Mouse (Mus musculus) ovary, postnatal 14 days (tissue): Measurements from ENCODE around the gene Rad51.

Experiments used
- DNase-seq: peaks from one replicate; pipeline ENCODE4 v3.0.0; 2022; ENCODE audit warnings: low spot score

Rad51 gene

DNA sequence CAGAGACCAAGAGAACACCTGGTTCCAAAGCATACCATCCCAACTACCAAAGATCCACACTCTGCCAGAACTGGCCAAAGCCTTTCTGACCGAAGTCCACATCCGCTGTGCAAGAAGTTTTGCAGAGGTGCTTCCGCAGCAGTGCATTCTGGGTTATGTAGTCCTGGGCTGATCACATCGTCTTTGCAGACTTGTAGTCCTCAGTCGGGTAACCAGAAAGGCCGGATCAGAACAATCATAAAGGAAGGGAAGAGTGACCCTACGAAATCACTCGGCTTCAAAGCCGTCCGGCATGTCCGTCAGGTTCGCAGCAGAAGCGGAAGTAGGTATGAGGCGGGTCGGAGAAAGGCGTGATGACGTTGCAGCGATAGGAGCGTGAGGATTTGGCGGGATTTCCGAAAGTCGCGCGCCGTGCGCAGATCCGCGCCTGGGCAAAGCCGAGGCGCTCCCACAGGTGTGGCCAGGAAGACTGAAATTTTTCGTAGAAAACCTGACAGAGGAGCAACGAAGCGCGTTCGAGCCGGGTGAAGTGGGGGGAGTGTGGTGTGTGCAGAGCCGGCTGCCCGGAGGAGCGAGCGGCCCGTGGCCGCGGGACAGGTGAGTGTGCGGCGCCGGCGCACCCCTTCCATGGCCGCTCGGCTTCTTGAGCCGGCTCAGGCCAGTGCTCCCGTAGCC is at the start of gene Rad51:
Gene Rad51 (plus strand): TSS at position 356 of the 675 bp plus-strand sequence.
- DNase-seq: peak; percentile 77

DNA sequence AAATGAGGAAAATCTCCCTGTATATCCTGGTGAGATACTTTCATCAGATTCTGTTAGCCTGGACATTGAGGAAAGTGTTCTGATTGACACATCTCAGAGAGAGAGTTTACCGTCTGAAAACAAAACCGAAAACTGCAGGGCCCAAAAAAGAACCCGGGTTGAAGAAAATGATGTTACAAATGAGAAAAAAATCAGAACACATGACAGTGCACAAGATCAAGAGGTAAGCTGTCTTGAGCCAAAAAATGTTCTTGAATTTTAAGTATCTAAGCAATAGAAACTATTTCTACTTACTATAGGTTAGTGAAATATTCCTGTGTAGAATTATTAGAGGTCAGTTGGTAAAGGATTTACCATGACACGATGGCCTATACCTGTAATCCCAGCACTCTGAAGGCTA is 40.2 kb upstream of the Rad51 start:
- no peak for DNase-seq

GRCm38 (mm10) chr2:119086156-119086555 is 26.4 kb upstream of the Rad51 start:
- no peak for DNase-seq

DNA sequence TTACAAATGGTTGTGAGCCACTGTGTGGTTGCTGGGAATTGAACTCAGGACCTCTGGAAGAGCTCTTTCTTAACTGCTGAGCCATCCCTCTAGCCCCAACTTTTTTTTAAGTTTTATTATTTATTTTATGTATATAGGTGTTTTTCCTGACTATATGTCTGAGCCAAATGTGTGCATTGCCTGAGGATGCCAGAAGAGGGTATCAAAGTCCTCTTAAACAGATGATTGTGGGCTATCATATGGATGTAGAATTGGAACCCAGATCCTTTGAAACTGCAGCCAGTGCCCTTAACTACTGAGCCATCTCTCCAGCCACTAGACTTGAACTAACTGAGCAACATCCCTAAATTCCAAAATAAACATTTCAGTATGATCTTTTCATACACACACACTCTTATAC is 11.0 kb upstream of the Rad51 start:
- DNase-seq: no peak

DNA sequence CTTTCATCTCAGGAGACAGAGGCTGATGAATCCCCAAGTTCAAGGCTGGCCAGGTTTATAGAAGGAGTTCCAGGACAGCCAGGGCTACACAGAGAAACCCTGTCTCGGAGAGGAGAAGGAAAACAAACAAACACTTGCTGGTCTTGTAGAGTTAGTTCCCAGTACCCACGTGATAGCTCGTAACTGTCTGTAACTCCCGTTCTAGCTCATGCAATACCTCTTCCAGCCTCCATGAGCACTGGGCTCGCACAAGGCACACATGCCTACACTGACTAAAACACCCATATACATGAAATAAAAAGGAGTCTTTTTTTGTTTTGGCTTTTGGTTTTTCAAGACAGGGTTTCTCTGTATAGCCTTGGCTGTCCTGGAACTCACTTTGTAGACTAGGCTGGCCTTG is 6.0 kb upstream of the Rad51 start:
- DNase-seq: no peak

- DNase-seq: peak; percentile 7
Observed at GRCm38 (mm10) chr2:119108554-119108953, 4.0 kb upstream of the Rad51 start.

DNA sequence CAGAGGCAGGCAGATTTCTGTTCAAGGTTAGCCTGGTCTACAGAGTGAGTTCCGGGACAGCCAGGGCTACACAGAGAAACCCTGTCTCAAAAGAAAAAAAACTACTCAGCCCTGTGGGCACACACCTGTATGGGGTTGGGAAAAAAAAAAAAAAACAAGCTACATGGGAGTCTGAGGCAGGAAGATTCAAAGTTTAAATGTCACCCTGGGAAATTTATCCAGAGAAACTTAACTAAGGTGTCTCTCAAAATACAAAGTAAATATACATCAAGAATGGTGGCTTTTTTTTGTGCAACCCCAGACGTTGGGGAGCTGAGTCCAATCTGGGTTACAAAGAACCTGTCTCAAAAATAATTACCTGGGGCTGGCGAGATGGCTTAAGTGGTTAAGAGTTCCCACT is 1.5 kb upstream of the Rad51 start:
- DNase-seq: no peak

DNA sequence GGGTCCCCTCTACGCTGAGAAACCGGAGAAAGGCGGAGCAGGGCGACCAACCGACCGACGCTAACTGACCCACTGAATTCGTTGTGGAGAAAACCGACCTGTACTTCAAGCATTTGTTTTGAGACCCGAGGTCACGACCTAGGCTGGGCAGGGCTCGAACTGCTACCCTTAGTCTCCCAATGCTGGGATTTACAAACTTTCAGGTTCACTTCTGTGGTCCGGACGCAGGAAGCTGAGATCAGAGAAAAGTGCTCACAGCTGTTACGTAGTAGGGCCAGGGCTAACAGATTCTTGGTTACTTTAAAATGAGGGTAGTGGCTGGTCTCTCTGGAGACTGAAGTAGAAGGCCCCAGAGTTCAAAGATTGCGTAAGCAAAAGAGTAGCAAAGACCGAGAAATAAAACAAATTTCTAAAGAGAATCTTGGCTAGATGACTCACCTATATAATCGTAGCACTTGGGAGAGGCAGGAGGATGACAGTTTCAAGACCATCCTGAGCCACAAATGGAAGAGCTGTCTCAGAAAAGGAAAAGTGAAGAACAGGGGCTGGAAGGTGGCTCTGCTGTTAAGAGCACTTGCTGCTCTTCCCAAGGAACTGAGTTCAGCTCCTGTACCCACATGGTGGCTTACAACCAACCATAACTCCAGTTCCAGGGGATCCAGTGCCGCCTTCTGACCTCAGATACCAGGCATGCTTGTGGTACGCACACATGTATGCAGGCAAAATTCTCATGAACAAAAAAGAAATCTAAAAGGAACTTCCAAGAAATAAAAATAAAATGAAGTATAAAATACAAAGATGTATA is 730 bp downstream of the Rad51 start:
- DNase-seq: no peak

GRCm38 (mm10) chr2:119136346-119136898 is 23.8 kb downstream of the Rad51 start:
- no peak for DNase-seq

DNA sequence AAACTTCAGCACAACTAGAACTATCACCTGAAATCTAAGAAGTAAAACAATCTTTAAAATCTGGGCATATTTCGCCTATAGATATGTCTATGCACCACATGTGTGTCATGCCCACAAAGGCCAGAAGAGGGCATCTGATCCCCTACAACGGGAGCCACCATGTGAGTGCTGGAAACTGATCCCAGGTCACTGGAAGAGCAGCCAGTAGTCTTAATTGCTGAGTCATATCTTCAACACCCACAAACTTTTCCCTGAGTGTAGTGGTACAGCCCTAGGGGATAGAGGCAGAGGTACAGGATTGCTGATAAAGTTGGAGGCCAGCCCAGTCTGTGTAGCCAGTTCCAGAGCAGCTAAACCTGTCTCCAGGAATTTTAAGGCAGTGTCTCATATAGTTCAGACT is 32.6 kb downstream of the Rad51 start:
- no peak for DNase-seq

DNA sequence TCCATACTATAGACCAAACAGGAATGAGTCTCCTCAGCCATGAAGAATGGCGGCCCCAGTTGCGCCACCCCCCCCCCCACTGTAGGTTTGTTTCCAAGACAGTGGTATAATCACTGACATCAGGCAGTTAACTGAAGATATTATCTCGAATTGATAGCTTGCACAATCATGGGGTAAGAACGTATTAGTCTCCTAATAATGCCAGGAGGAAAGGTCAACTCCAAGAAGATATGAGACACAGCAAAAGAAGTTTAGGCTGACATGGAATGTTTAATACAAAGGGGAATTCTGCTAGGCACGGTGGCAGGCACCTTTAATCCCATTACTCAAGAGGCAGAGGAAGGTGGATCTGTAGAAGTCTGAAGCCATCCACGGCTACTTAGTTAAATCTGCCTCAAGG is 33.8 kb downstream of the Rad51 start:
- no peak for DNase-seq

DNA sequence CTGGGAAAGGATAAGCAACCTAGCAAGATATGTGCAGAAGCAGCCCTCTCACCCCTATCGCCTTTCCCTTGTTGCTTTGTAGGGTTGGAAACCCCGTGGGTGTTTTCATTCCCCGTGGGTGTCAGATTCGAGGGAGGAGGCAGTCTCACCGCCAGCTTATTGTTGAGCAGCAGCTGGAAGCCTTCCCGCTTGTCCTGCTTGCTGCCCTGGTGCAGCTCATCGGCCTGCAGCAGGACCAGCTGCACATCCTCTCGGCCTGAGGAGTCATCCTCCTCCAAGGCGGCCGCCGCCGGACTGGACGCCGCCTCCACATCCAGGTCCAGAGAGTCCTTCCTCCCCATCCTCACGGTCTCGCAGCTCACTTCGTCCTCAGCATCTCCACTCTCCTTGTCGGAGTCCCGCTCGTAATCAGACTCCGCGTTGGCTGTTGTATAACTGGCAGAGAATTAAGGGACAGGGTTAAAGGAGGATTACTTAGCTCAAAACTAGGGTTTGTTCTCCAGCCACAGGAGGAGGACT is 34.6 kb downstream of the Rad51 start:
- DNase-seq: peak; percentile 6

- no peak for DNase-seq
Observed at GRCm38 (mm10) chr2:119147775-119148174, 35.2 kb downstream of the Rad51 start.

GRCm38 (mm10) chr2:119152255-119152654 is 39.7 kb downstream of the Rad51 start:
- DNase-seq: no peak

DNA sequence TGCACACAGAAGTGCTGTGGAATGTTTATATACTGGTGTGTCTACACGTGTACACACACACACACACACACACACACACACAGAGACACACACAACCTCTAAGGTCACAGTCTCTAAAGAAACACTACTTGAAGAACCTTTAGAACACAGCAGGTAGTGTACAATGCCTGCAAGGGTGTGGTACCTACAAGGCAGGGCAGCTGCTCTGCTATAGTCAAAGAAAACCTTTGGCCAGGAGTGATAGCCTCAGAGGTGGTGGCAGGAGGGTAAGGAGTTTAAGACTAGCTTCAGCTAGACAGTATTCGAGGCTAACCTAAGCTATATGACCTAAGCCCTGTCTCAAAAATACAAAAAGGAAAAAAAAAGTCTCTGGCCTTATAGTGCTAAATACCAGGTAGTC is 42.1 kb downstream of the Rad51 start:
- DNase-seq: no peak

DNA sequence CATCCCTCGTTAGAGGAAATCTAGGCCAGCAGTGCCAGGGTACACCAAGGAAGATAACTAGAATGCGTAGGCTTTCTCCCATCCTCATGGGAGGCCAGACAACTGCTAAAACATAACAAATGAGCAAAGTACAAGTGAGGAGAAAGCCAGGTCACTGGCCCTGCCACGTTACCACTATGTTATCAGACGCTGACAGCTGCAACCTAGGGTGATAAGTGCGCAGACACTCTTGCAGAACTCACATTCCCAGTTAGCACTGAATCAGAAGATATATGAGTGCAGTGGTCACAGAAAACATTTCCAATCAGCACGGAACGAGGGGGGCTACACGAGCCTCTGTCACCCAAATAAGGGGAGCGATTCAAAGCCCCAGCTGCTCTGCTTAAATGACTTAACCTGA is 42.8 kb downstream of the Rad51 start:
- no peak for DNase-seq

DNA sequence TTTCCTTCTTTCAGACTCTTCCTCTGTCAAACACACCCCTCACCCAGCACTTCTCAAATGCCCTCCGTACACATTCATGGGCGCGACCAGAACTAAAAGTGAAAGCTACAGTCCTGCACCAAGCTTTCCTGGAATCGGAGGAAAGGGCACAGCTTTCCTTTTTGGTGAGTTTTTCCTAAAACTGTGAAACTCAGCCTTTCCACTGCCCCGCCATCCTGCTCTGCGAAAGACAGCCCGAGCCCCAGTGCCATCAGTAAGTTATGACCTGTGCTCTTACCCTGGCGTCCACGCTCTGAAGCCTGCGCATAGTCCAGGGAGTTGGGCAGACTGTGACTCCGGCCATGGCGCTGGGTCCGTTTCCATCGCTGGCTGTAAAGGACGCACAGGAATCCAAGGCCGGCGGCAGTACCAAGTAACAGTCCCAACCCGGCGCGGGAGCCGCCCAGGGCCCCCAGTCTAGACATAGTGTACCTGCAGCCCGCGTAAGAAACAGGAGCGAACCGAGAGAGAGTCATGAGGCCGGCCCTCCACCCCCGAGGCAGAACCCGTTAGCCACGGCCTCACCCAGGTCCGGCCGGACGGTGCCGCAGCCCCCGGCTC is 43.6 kb downstream of the Rad51 start:
- DNase-seq: no peak

GRCm38 (mm10) chr2:119156681-119157572 is 44.3 kb downstream of the Rad51 start, which contains the start of gene Rmdn3:
TSS of gene Rmdn3 (minus strand) at chr2:119157034.
- peak; percentile 92 for DNase-seq

DNA sequence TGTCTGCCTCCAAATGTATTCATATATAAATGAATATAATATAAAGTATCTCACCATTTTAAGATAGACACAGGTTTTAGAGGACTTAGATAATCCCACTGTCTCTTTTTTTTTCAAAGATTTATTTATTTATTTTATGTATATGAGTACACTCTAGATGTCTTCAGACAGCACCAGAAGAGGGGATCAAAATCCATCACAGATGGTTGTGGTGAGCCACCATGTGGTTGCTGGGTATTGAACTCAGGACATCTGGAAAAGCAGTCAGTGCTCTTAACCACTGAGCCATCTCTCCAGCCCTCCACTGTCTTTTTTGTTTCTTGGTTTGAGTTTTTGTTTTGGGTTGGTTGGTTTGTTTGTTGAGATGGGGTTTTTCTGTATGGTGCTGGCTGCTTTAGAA is 45.2 kb downstream of the Rad51 start:
- no peak for DNase-seq

DNA sequence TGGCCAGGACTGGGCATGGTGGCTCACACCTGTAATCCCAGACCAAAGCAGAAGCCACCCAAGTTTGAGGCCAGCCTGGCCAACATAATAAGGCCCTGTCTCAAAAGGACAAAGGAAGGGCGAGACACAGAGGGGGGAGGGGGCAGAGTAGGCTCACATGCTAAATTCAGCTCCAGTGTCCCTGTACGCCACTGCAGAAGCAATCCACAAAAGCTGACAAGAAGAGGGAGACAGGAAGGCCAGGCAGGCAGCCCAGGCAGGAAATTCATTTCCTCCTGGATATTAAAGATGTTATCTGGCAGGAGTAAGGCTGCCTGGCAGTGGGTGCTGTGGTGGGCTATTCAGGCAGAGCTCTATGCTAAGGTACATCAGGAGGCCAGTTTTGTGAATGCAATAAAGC is 48.7 kb downstream of the Rad51 start:
- no peak for DNase-seq

DNA sequence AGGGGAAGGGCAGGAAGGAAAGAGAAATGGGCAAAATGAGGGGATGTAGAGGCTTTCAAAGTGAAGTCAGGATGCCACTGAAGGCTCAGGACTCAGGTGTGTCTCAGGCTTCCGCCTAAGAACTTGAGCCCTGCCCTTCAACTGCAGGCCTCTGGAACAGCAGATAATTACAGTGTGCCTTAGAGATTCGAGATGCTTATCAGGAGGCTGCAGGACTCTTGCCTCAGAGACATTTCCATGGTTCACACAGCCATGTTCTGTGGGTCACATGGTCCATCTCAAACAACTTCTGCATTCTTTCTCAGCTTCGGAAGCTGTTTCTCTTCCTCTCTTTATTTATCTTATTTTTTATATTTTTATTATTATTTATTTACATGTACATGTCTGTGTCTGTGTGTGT is 50.5 kb downstream of the Rad51 start:
- DNase-seq: no peak

DNA sequence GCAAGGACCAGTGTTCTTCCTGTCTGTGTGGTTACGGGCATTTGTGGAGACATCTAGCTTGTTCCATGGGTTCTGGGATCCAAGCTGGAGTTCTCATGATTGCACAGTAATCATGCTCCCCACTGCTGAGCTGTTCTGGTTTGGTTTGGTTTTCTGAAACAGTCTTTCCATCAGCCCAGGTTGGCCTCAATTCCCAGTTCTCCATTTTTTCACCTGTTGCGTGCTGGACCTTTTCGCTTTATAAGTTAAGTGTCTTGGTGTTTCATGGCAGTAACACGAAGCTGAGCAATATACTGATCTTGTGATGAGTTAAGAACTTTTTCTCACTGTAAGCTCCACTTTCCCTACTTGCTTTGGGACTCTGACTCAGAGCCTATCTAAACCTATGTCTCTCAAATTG is 51.4 kb downstream of the Rad51 start:
- no peak for DNase-seq
